9 mouse cellular contexts compared by ENCODE assay signal in the genomic region with DNA sequence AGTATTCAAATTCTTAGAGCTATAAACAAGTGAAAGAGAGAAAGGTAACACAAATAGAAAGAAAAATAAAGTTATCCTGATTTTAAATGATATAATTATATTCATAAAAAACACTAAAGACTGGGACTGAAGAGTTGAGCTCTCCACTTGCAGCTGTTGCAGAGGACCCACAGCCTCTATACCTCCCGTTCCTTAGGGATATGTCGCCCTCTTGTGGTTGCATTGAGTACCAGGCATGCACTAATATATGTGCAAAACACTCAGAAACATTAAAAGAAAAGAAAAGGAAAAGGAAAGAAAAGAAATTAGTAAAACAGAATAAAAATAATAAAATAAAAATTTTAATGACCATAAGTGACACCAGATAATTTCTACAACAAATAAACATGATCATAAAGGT.
A peak's percentile ranks its signal among the peaks of the same experiment; 100 is the strongest.
DNase-seq lines count a peak whose midpoint lies in the region; ATAC-seq and TF ChIP-seq lines count a peak whose summit lies in the region.
"Had no signal": no experiment of that assay in that cellular context is flagged by ENCODE, and none has a peak within 500 bp of the region (broad histone marks: within the 10 kb centered on the region; RNA-seq: fewer than 3 reads in every experiment).

No protein-coding gene starts in this region.

- no peak overlapping the region for H3K4me3 ChIP-seq in forebrain, embryonic 14.5 days (ENCODE audit: low read depth, low read length)
- H3K4me3 ChIP-seq in forebrain, embryonic 10.5 days, result no peak overlapping the region
- no peak overlapping the region for H3K4me3 ChIP-seq in midbrain, postnatal 0 days (ENCODE audit: low read depth, low read length)
- H3K4me3 ChIP-seq in midbrain, embryonic 11.5 days (ENCODE audit: low read depth, low read length), result no peak overlapping the region
- H3K4me3 ChIP-seq: myocyte had no signal

- peaks cover 7% of the 10 kb centered on the region; the same call in 1 of the 2 replicates for H3K9me3 ChIP-seq in forebrain, embryonic 14.5 days (replicated peaks; ENCODE audit: control insufficient read depth, low read length)
- peaks cover 14% of the 10 kb centered on the region; the same call in 1 of the 2 replicates for H3K9me3 ChIP-seq in forebrain, embryonic 10.5 days
- H3K9me3 ChIP-seq in midbrain, postnatal 0 days (ENCODE audit: low read length), result peaks cover 4% of the 10 kb centered on the region; the same call in 1 of the 2 replicates
- H3K9me3 ChIP-seq in midbrain, embryonic 11.5 days (ENCODE audit: control insufficient read depth, low read length), result no peaks in the 10 kb centered on the region

- H3K9ac ChIP-seq in forebrain, embryonic 14.5 days (ENCODE audit: low read length), result no peak overlapping the region
- no peak overlapping the region for H3K9ac ChIP-seq in midbrain, postnatal 0 days (replicated peaks; ENCODE audit: low read length, poor library complexity, severe bottlenecking)
- no peak overlapping the region for H3K9ac ChIP-seq in midbrain, embryonic 11.5 days (ENCODE audit: low read length)

- no peak for ATAC-seq in forebrain, embryonic 14.5 days
- ATAC-seq in midbrain, postnatal 0 days (ENCODE audit: low FRiP score), result no peak
- no peak for ATAC-seq in midbrain, embryonic 11.5 days (ENCODE audit: low FRiP score)
- ATAC-seq in monocyte, adult 5-6 weeks (replicated peaks; ENCODE audit: insufficient number of reproducible peaks, low FRiP score, low TSS enrichment, poor library complexity, severe bottlenecking), result no peak

- H3K4me2 ChIP-seq in forebrain, embryonic 14.5 days (ENCODE audit: low read length), result no peak overlapping the region
- H3K4me2 ChIP-seq in midbrain, postnatal 0 days (ENCODE audit: low read depth, low read length, poor library complexity, severe bottlenecking), result no peak overlapping the region
- H3K4me2 ChIP-seq in midbrain, embryonic 11.5 days, result no peak overlapping the region

- peak; percentile 26 for DNase-seq in forebrain, embryonic 14.5 days (ENCODE audit: low spot score)
- DNase-seq in forebrain, embryonic 10.5 days (ENCODE audit: extremely low spot score, low spot score), result no peak
- no peak for DNase-seq in midbrain, postnatal 0 days (ENCODE audit: low spot score)
- DNase-seq in midbrain, embryonic 11.5 days (ENCODE audit: low spot score, missing footprints), result no peak
- peak; percentile 16 to 41 for DNase-seq in adrenal gland, postnatal 36 days
- DNase-seq in kidney, postnatal 25 days, result peak; percentile 43 to 58
- DNase-seq in thymus, postnatal 4 days, result peak; percentile 65

- no peak overlapping the region for H3K27ac ChIP-seq in forebrain, embryonic 14.5 days (ENCODE audit: low read depth, low read length)
- no peak overlapping the region for H3K27ac ChIP-seq in forebrain, embryonic 10.5 days
- H3K27ac ChIP-seq in midbrain, postnatal 0 days (ENCODE audit: low read depth, low read length), result no peak overlapping the region
- H3K27ac ChIP-seq in midbrain, embryonic 11.5 days (ENCODE audit: low read depth, low read length), result no peak overlapping the region

- H3K27me3 ChIP-seq in forebrain, embryonic 14.5 days (replicated peaks; ENCODE audit: control insufficient read depth, insufficient read depth, low read length), result no peaks in the 10 kb centered on the region
- no peaks in the 10 kb centered on the region for H3K27me3 ChIP-seq in forebrain, embryonic 10.5 days (ENCODE audit: poor library complexity, severe bottlenecking)
- no peaks in the 10 kb centered on the region for H3K27me3 ChIP-seq in midbrain, postnatal 0 days (ENCODE audit: insufficient read depth, low read length)
- H3K27me3 ChIP-seq in midbrain, embryonic 11.5 days (ENCODE audit: control insufficient read depth, insufficient read depth, low read length), result no peaks in the 10 kb centered on the region

- peak; percentile 38 for TF ChIP-seq CTCF in midbrain, postnatal 0 days (IDR thresholded peaks at IDR 0.05)

- WGBS in forebrain, embryonic 14.5 days, result 14% methylated on average over 2 of the region's 2 CpGs
- 14% methylated on average over 2 of the region's 2 CpGs for WGBS in forebrain, embryonic 10.5 days
- WGBS in midbrain, postnatal 0 days, result 13% methylated on average over 2 of the region's 2 CpGs
- 15% methylated on average over 2 of the region's 2 CpGs for WGBS in midbrain, embryonic 11.5 days

- no peaks in the 10 kb centered on the region for H3K4me1 ChIP-seq in forebrain, embryonic 14.5 days (ENCODE audit: control insufficient read depth, insufficient read depth, low read length)
- H3K4me1 ChIP-seq in forebrain, embryonic 10.5 days, result no peaks in the 10 kb centered on the region
- no peaks in the 10 kb centered on the region for H3K4me1 ChIP-seq in midbrain, postnatal 0 days (ENCODE audit: insufficient read depth, low read length)
- no peaks in the 10 kb centered on the region for H3K4me1 ChIP-seq in midbrain, embryonic 11.5 days (ENCODE audit: control insufficient read depth, insufficient read depth, low read length)

- no peaks in the 10 kb centered on the region for H3K36me3 ChIP-seq in forebrain, embryonic 14.5 days (ENCODE audit: control insufficient read depth, insufficient read depth, low read length)
- H3K36me3 ChIP-seq in forebrain, embryonic 10.5 days (replicated peaks), result no peaks in the 10 kb centered on the region
- no peaks in the 10 kb centered on the region for H3K36me3 ChIP-seq in midbrain, postnatal 0 days (ENCODE audit: insufficient read depth, low read length)
- H3K36me3 ChIP-seq in midbrain, embryonic 11.5 days (ENCODE audit: control insufficient read depth, insufficient read depth, low read length), result no peaks in the 10 kb centered on the region

Comparison
In these comparisons a context has a peak if more than half of its experiments do, and no peak if none do; other contexts are left out.
1. DNase-seq: peak in forebrain, embryonic 14.5 days (single experiment), adrenal gland, postnatal 36 days (2 of 2), kidney, postnatal 25 days (2 of 2) and thymus, postnatal 4 days (single experiment); none in forebrain, embryonic 10.5 days (single experiment), midbrain, postnatal 0 days (single experiment) and midbrain, embryonic 11.5 days (single experiment).